Mouse (Mus musculus) right cerebral cortex, postnatal 10 days (tissue): Measurements from ENCODE around the gene Ptch1.

Source experiments
- DNase-seq, 2 experiments: peaks; one replicate each; pipeline ENCODE4 v3.0.0; 2021; ENCODE audit warnings: low spot score in 2 of 2

Ptch1 gene

DNA sequence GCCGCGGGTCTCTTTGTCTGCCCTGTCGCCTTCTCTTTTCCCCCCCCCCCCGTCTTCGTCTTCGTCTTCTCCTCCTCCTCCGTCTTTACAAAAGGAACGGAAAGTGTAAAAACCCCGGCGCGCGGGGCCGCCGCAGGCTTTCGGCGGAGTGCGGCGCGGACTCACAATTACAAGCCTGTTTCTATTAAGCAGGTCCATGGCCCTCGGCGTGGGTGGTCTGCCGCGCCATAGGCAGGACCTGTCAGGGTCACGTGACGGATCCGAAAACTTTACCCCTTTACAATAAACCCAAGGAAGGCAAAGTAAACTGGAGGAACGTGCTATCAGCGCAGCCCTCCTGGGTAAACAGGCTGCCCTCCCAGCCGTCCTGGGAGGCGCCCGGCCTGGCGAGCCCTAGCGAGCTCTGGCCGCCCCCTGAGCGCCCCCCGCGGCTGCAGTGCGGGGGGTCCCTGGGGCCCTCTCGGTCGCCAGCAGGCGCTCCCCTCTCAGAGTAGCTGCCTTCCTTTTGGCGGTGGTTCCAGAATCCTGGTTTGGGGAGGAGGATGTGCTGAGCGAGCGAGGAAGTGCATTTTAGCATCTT is at the start of gene Ptch1:
Gene Ptch1, minus strand, starts transcription at position 343 of the 580 bp plus-strand sequence.
- peak; percentile 63 to 75 for DNase-seq

- DNase-seq, result no peak
Observed at GRCm38 (mm10) chr13:63621301-63621700, 47.9 kb upstream of the Ptch1 start.

- DNase-seq, result no peak
Observed at GRCm38 (mm10) chr13:63613201-63613600, 39.8 kb upstream of the Ptch1 start.

DNA sequence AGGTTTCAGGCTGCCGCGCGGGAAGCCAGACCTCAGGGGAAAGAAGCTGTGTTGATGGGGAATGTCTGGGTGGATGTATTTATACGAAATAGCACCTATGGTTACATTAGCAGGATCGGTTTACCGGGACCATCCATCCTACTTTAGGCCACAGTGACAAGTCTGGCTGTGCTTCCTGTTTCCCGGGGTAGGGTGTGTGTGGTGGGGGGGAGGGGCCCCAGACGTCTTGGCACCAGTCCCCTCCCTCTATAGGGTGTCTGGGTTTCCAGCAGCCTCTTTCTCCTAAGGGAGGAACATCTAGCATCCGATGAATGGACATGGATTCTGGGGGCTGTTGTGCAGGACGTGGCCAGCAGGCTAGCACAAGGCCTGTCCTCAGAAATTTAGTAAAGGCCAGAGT is 36.3 kb upstream of the Ptch1 start:
- no peak for DNase-seq

DNA sequence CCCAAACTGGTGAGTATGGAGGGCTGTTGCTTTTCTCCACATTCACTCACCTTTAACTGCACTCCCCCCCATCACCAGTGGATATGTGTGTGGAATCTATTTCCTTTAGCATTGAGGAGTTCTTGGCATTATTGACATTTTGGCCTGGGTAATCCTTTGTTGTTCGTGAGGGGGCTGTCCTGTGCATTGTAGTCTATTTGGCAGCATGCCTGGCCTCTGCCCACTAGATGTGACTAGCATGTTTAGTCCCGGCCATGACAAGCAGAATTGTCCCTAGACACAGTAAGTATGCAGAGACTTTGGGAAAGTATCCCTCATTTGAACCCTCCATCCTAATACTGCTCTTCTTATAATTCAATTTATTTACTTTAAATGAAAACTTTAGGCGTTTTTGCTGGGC is 24.2 kb upstream of the Ptch1 start:
- DNase-seq, result peak; percentile 26 to 31

DNA sequence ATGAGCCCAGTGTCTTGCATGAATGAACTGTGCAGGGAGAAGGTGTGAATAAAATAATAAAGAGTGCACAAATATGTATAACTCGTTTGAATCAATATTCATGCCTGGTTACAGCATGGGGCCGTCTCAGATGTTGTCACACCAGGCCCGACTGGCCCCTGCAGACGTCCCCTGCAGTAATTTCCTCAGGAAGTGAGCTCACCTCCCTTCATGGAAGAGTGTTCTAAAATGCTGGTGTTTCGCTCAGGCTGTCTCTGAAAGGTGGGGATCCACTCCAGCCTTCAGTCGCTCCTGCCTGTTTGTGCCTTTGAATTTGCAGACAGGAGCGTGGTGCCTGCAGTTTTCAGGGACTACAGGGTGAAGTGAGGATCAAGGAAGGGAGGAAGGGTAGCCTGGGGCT is 22.5 kb upstream of the Ptch1 start:
- no peak for DNase-seq

- no peak for DNase-seq
Observed at GRCm38 (mm10) chr13:63593469-63594050, 20.2 kb upstream of the Ptch1 start.

- DNase-seq, result no peak
Observed at GRCm38 (mm10) chr13:63592755-63593154, 19.4 kb upstream of the Ptch1 start.

- no peak for DNase-seq
Observed at GRCm38 (mm10) chr13:63574601-63575000, 1.2 kb upstream of the Ptch1 start.

- DNase-seq, result peak; percentile 78 to 80
Observed at GRCm38 (mm10) chr13:63572453-63573255, 744 bp downstream of the Ptch1 start.

DNA sequence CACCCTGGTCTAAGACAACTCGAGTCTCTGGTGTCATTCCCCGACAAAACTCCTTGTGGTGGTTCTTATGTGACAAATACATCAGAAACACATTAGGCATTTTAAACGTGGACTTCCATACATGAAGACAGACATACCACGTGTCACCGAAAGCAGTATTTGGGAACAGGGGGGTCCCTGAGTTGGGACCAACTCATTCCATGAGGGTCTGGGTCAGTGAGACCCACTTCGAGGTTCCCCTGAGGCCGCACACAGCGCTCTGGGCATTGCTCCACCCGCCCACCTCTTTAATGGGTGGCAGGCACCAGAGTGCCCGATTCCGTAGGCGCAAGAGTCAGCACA is 1.3 kb downstream of the Ptch1 start:
- DNase-seq, result no peak

GRCm38 (mm10) chr13:63570456-63570855 is 2.9 kb downstream of the Ptch1 start:
- no peak for DNase-seq

DNA sequence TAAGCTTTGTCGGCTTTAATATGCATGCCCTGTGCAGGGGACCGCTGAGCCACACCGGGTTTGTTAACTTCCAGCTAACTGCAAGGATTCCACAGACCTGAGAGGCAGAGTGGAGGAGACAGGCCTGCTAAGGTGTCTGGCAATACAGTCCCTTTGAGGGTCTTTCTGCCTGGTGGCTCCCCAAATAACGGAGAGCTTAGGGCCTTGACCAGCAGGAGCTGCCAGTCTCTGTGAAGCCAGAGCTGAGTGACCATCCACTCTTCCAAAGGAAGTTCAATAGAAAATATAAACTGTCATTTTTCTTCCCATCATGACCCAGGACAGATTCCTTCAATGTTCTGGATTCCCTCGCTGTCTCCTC is 4.0 kb downstream of the Ptch1 start:
- DNase-seq, result no peak

DNA sequence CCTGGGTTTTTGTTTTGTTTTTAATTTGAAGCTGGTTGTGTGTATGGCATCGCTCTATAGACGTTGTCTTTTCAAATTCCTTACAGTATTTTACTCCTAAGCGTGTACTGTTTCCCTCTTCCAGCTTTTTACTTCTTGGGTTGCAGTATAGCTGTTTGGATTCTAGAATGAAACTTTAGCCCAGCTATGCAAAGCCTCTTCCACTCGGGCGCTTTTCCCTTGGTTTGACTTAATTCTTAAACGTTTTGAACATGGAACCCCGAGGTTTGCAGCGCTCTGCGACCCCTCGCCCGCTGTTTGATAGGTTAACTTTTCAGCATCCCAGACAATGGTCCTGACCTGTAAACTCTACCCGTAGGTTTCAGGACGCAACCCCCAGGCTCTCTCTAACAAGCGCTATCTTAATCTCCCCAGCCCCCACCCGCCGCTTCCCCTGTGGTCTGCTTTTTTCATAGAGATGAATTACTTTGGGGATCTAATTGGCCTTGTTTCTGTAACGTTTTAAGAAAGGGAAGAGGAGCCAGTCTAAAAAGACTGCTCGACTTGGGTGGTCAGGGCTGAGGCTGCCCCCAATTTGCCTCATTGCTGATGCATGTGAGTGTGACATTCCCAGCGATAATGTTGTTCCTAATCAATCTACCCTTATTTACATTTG is 4.5 kb downstream of the Ptch1 start:
- DNase-seq, result no peak

DNA sequence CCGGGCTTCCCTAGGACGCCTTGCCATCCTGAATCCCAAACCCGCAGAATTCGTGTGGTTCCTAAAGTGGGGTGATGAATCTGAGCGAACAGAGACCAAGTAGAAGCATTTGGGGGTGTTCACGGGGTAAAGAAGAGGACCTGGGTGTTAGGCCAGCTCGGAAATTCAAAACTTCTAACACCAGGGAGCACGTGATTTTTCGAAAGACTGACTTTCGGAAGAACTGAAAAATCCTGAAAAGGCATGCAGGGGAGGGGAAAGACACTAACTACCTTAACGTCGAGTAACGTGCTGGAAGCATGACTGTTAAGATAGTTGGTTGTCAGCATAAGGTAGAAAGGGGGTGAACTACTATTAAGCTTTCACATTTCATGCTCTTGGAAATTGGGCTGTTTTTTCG is 5.1 kb downstream of the Ptch1 start:
- no peak for DNase-seq

DNA sequence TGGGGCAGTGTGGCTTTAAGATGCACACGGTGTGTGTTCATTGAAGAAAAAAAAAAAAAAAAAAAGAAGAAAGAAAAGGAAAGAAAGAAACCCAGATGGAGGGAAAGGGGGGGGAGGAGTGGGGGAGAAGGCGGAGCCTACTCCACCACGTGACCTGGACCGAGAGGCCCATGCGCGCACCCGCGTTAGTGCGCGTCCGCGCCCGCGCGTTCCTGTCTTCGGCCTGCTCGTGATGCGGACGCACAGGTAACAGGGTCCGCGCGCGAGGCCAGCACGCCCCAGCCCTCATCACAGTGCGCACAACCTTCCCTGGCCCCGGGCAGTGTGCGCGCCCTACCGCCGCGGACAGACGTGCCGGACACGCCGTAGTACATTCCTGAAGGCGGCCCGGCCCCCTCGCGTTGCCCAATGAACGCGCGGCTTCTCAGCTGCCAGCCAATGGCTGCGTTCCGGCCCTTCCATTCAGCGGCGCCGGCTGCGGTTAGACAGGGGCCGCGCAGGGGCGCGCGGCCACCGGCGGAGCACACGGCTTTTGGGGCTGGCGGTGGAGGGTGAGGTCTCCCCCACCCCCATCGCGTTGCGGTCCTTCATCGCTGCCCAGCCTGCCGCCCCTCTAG is 5.6 kb downstream of the Ptch1 start:
- peak; percentile 95 to 96 for DNase-seq

GRCm38 (mm10) chr13:63566018-63567015 is 7.1 kb downstream of the Ptch1 start:
- DNase-seq, result peak; percentile 92 to 96

- peak in 1 of 2 experiments; percentile 48 for DNase-seq
Observed at GRCm38 (mm10) chr13:63565320-63566017, 7.9 kb downstream of the Ptch1 start.

- peak; percentile 67 to 71 for DNase-seq
Observed at GRCm38 (mm10) chr13:63564626-63565319, 8.6 kb downstream of the Ptch1 start.
